Mouse (Mus musculus) CH12.LX (cell line): ENCODE data around the gene Adam22. TPM values are rescaled to one million over a fixed set of nuclear protein-coding genes. Genes with fewer than 3 reads are reported as not detected.
A peak's percentile ranks its signal among the peaks of the same experiment; 100 is the strongest.

Source experiments
- DNase-seq: peaks from one replicate; pipeline ENCODE4 v3.0.0-alpha.2; 2013; ENCODE audit errors: extremely low read depth
- H3K27ac ChIP-seq: 2 replicates; pipeline ENCODE4 v1.5.1; 2012; ENCODE audit warnings: low read depth, mild to moderate bottlenecking, control low read depth, moderate library complexity; ENCODE audit not compliant: insufficient read depth
- H3K27me3 ChIP-seq: replicated peaks from 2 replicates; pipeline ENCODE3; 2012; ENCODE audit warnings: inconsistent platforms
- H3K36me3 ChIP-seq, 2 experiments: replicated peaks in 1 of 2; 2 replicates each; pipeline versions ENCODE3 to v1.6.1; 2012; ENCODE audit warnings: inconsistent platforms in 1 of 2, low read length in 1 of 2, mild to moderate bottlenecking in 1 of 2, mixed read lengths in 1 of 2, moderate library complexity in 1 of 2; ENCODE audit not compliant: control insufficient read depth in 1 of 2, insufficient read depth in 1 of 2
- H3K4me1 ChIP-seq, 2 experiments: 2 replicates each; pipeline ENCODE4 v1.6.1; 2012; ENCODE audit warnings: inconsistent platforms in 1 of 2, moderate library complexity in 1 of 2; ENCODE audit not compliant: insufficient read depth in 2 of 2, control insufficient read depth in 1 of 2
- H3K4me2 ChIP-seq: 2 replicates; pipeline ENCODE4 v1.6.1; 2012; ENCODE audit warnings: low read depth, mild to moderate bottlenecking, control low read depth; ENCODE audit not compliant: poor library complexity, insufficient read depth, severe bottlenecking
- H3K4me3 ChIP-seq, 3 experiments: fragments of 150-350 bp in 1 of 3; sonication (generic) in 1 of 3; replicated peaks in 1 of 3; 2 replicates each; pipeline versions ENCODE3 to v1.5.1; 2011 to 2012; ENCODE audit warnings: low read depth in 2 of 3, low read length in 2 of 3, mild to moderate bottlenecking in 2 of 3, moderate library complexity in 2 of 3, control low read depth in 1 of 3, improper control_type of control experiment in 1 of 3, inconsistent platforms in 1 of 3, mixed read lengths in 1 of 3; ENCODE audit not compliant: poor library complexity in 1 of 3
- H3K79me2 ChIP-seq: replicated peaks from 2 replicates; pipeline ENCODE4 v1.6.1; 2012; ENCODE audit warnings: mild to moderate bottlenecking, moderate library complexity; ENCODE audit not compliant: control insufficient read depth, poor library complexity, insufficient read depth, severe bottlenecking; ENCODE audit errors: extremely low read depth
- H3K9ac ChIP-seq: 2 replicates; pipeline ENCODE4 v1.6.1; 2012; ENCODE audit warnings: low read depth, mild to moderate bottlenecking, control low read depth, moderate library complexity; ENCODE audit not compliant: insufficient read depth
- H3K9me3 ChIP-seq: replicated peaks from 2 replicates; pipeline ENCODE3; 2012; ENCODE audit warnings: low read length, inconsistent platforms, mixed read lengths
- CTCF ChIP-seq, 2 experiments: IDR thresholded peaks in 1 of 2; conservative IDR thresholded peaks in 1 of 2; 2 replicates each; pipeline ENCODE4 v1.5.1; 2011 to 2012; ENCODE audit warnings: low read depth in 2 of 2, low read length in 2 of 2, improper control_type of control experiment in 1 of 2, inconsistent platforms in 1 of 2, mild to moderate bottlenecking in 1 of 2, moderate library complexity in 1 of 2
- E2F4 ChIP-seq: IDR thresholded peaks from 2 replicates; pipeline ENCODE4 v1.6.1; 2011; ENCODE audit warnings: low read depth, low read length, improper control_type of control experiment; ENCODE audit not compliant: insufficient replicate concordance
- ETS1 ChIP-seq: conservative IDR thresholded peaks from 2 replicates; pipeline ENCODE4 v1.6.1; 2012; ENCODE audit warnings: low read depth, mild to moderate bottlenecking, inconsistent platforms, low read length, improper control_type of control experiment, moderate library complexity
- HCFC1 ChIP-seq: IDR thresholded peaks from 2 replicates; pipeline ENCODE4 v1.6.1; 2012; ENCODE audit warnings: low read depth, mild to moderate bottlenecking, inconsistent platforms, low read length, improper control_type of control experiment
- IRF4 ChIP-seq: IDR thresholded peaks from 2 replicates; pipeline ENCODE4 v1.6.1; 2014; ENCODE audit warnings: low read depth, mild to moderate bottlenecking, inconsistent platforms, low read length, improper control_type of control experiment
- MAFK ChIP-seq: IDR thresholded peaks from 2 replicates; pipeline ENCODE4 v1.6.1; 2011; ENCODE audit warnings: low read length, improper control_type of control experiment; ENCODE audit not compliant: insufficient replicate concordance
- MAZ ChIP-seq: IDR thresholded peaks from 2 replicates; pipeline ENCODE4 v1.6.1; 2012; ENCODE audit warnings: low read depth, mild to moderate bottlenecking, inconsistent platforms, low read length, improper control_type of control experiment, moderate library complexity
- MYC ChIP-seq: IDR thresholded peaks from 2 replicates; pipeline ENCODE4 v1.6.1; 2011; ENCODE audit warnings: low read depth, mild to moderate bottlenecking, improper control_type of control experiment, low read length
- RAD21 ChIP-seq: IDR thresholded peaks from 2 replicates; pipeline ENCODE4 v1.6.1; 2011; ENCODE audit warnings: low read depth, mild to moderate bottlenecking, low read length, improper control_type of control experiment, moderate library complexity
- RCOR1 ChIP-seq: conservative IDR thresholded peaks from 2 replicates; pipeline ENCODE4 v1.6.1; 2012; ENCODE audit warnings: low read depth, mild to moderate bottlenecking, inconsistent platforms, low read length, improper control_type of control experiment
- SIN3A ChIP-seq: IDR thresholded peaks from 2 replicates; pipeline ENCODE4 v1.6.1; 2012; ENCODE audit warnings: low read length, improper control_type of control experiment, inconsistent platforms
- SMC3 ChIP-seq: IDR thresholded peaks from 2 replicates; pipeline ENCODE4 v1.6.1; 2011; ENCODE audit warnings: low read depth, low read length, improper control_type of control experiment
- USF2 ChIP-seq: conservative IDR thresholded peaks from 2 replicates; pipeline ENCODE4 v1.6.1; 2011; ENCODE audit warnings: low read depth, low read length, improper control_type of control experiment
- ZKSCAN1 ChIP-seq: IDR thresholded peaks from 2 replicates; pipeline ENCODE4 v1.6.1; 2012; ENCODE audit warnings: low read depth, inconsistent platforms, low read length, improper control_type of control experiment, borderline replicate concordance
- ZMIZ1 ChIP-seq: IDR thresholded peaks from 2 replicates; pipeline ENCODE4 v1.6.1; 2012; ENCODE audit warnings: low read depth, mild to moderate bottlenecking, inconsistent platforms, low read length, improper control_type of control experiment
- ZNF384 ChIP-seq: IDR thresholded peaks from 2 replicates; pipeline ENCODE4 v1.6.1; 2012; ENCODE audit warnings: low read depth, low read length, improper control_type of control experiment, inconsistent platforms
- dilution Hi-C: fragments of 300-500 bp; cut with MboI; formaldehyde crosslinking; loops from 2 replicates; pipeline ENCODE4 v1.14.3; 2020; ENCODE audit warnings: low sequenced_read_pairs; ENCODE audit not compliant: extremely low pct_unique_long_range_greater_than_20kb, extremely low pct_ligation_motif_present
- in situ Hi-C: fragments of 300-500 bp; cut with MboI; formaldehyde crosslinking; loops from 3 replicates; pipeline ENCODE4 v1.14.3; 2019; ENCODE audit warnings: low sequenced_read_pairs, low pct_ligation_motif_present, low pct_unique_long_range_greater_than_20kb, mixed read lengths
- polyA plus RNA-seq: library from polyadenylated mRNA; unstranded; fragments of >175 nt; gene quantifications from 2 replicates; pipeline ENCODE4 v1.2.1, GENCODE M21; 2012; ENCODE audit warnings: low read depth; ENCODE audit not compliant: insufficient read length
- total RNA-seq, 2 experiments: library from RNA; depleted of rRNA; stranded (reverse); fragments of 300-350 nt in 1 of 2; fragments of >200 nt in 1 of 2; gene quantifications; 2 replicates each; pipeline ENCODE4 v1.2.3; 2012 to 2014

The Adam22 gene
- total and polyA plus RNA-seq, 3 experiments: 0.07 to 0.55 (median 0.14) TPM

GRCm38 (mm10) chr5:8362361-8362760, 5.6 kb downstream of the Adam22 start:
- Histone ChIP-seq H3K4me3 (no peak overlapping the region), H3K79me2 (no peaks in the 10 kb centered on the region), H3K27me3 (no peaks in the 10 kb centered on the region), H3K27ac (no peak overlapping the region), H3K4me1 (peaks cover 0 to under 1% of the 10 kb centered on the region in 2 experiments; a peak in 1 of 4 replicates), H3K4me2 (no peak overlapping the region), H3K9ac (no peak overlapping the region), H3K36me3 (no peaks in the 10 kb centered on the region), H3K9me3 (no peaks in the 10 kb centered on the region)
- in situ Hi-C loops: no loop called here
- dilution Hi-C loops: no loop called here
- TF ChIP-seq SMC3: peak; percentile 30; the same call in 1 of the 2 replicates
- no peak for TF ChIP-seq USF2
- TF ChIP-seq ZNF384: peak; percentile 22; the same call in 1 of the 2 replicates
- TF ChIP-seq RAD21: peak; percentile 52
- peak in 1 of 2 experiments; percentile 60; a peak in 2 of 4 replicates for TF ChIP-seq CTCF (conservative IDR thresholded peaks at IDR 0.05 in 1 of 2, IDR thresholded peaks at IDR 0.05 in 1 of 2; ENCODE audit: low read depth in 2 of 2, low read length in 2 of 2)
- DNase-seq: no peak

- in situ Hi-C loops: no loop called here
- dilution Hi-C loops: no loop called here
- Histone ChIP-seq H3K9me3 (no peaks in the 10 kb centered on the region), H3K4me3 (no peak overlapping the region), H3K36me3 (no peaks in the 10 kb centered on the region), H3K4me2 (no peak overlapping the region), H3K27ac (no peak overlapping the region), H3K27me3 (no peaks in the 10 kb centered on the region), H3K4me1 (peaks cover 10 to 23% of the 10 kb centered on the region in 2 experiments; a peak in 3 of 4 replicates), H3K79me2 (no peaks in the 10 kb centered on the region), H3K9ac (no peak overlapping the region)
- TF ChIP-seq ZKSCAN1 (no peak), MAZ (no peak), ETS1 (no peak), ZMIZ1 (no peak), MYC (no peak), E2F4 (no peak), MAFK (no peak), HCFC1 (no peak), SIN3A (no peak), RCOR1 (no peak), IRF4 (no peak), SMC3 (no peak)
- DNase-seq: no peak
Measured at GRCm38 (mm10) chr5:8357677-8358076, 10.3 kb downstream of the Adam22 start.
